Mouse (Mus musculus) forebrain, embryonic 16.5 days (tissue): ENCODE results near the gene Mark2. TPM values are rescaled to one million over a fixed set of nuclear protein-coding genes. Genes with fewer than 3 reads are reported as not detected.

Experiments used
- ATAC-seq: fragments of 200-750 bp; cut with Nextera tagmentation; 2 replicates; pipeline ENCODE4 v1.8.0; 2017; ENCODE audit warnings: mild to moderate bottlenecking, moderate library complexity
- H3K27ac ChIP-seq: fragments of 300-500 bp; sonication (generic); 2 replicates; pipeline ENCODE4 v1.5.1; 2014; ENCODE audit warnings: low read length, control low read depth
- H3K27me3 ChIP-seq: fragments of 300-500 bp; sonication (generic); replicated peaks from 2 replicates; pipeline ENCODE4 v1.6.1; 2014; ENCODE audit warnings: low read length; ENCODE audit not compliant: control insufficient read depth, insufficient read depth
- H3K36me3 ChIP-seq: fragments of 300-500 bp; sonication (generic); 2 replicates; pipeline ENCODE4 v1.6.1; 2014; ENCODE audit not compliant: control insufficient read depth, insufficient read depth
- H3K4me1 ChIP-seq: fragments of 300-500 bp; sonication (generic); replicated peaks from 2 replicates; pipeline ENCODE4 v1.6.1; 2014; ENCODE audit warnings: low read length; ENCODE audit not compliant: control insufficient read depth, insufficient read depth
- H3K4me2 ChIP-seq: fragments of 300-500 bp; sonication (generic); 2 replicates; pipeline ENCODE4 v1.6.1; 2014; ENCODE audit warnings: mild to moderate bottlenecking, low read length, control low read depth
- H3K4me3 ChIP-seq: fragments of 300-500 bp; sonication (generic); replicated peaks from 2 replicates; pipeline ENCODE4 v1.5.1; 2014; ENCODE audit warnings: mild to moderate bottlenecking, low read length, control low read depth
- H3K9ac ChIP-seq: fragments of 300-500 bp; sonication (generic); replicated peaks from 2 replicates; pipeline ENCODE4 v1.6.1; 2014; ENCODE audit warnings: low read depth, low read length, control low read depth
- H3K9me3 ChIP-seq: fragments of 300-500 bp; sonication (generic); 2 replicates; pipeline ENCODE4 v1.6.1; 2016; ENCODE audit warnings: low read length; ENCODE audit not compliant: control insufficient read depth
- WGBS: fragments of 180-500 bp; shearing (Covaris S2); extraction: QIAGEN DNeasy Blood & Tissue Kit; methylation state at CpG from one replicate; pipeline ENCODE4 v1.1.7; 2014; 5-methylcytosine and 5-hydroxymethylcytosine counted together
- polyA plus RNA-seq: library from polyadenylated mRNA; unstranded; fragments of >200 nt; fragmentation: Nextera tagmentation; extraction: Ambion mirVana; gene quantifications from 2 replicates; pipeline ENCODE4 v1.2.1, GENCODE M21; 2015

The Mark2 gene
- polyA plus RNA-seq, 1 experiment from 2014 or later = 43.8 TPM

GRCm38 (mm10) chr19:7314976-7315586 is 26.6 kb downstream of the Mark2 start:
- H3K27ac ChIP-seq = peak overlapping the region; percentile 58; the same call in 1 of the 2 replicates
- WGBS = 59% methylated on average over 8 of the region's 8 CpGs

GRCm38 (mm10) chr19:7313660-7314059 is 28.0 kb downstream of the Mark2 start:
- Histone ChIP-seq H3K27me3 (no peaks in the 10 kb centered on the region), H3K4me1 (peaks cover 29% of the 10 kb centered on the region), H3K9ac (no peak overlapping the region), H3K4me2 (no peak overlapping the region), H3K27ac (no peak overlapping the region), H3K36me3 (no peaks in the 10 kb centered on the region), H3K9me3 (no peaks in the 10 kb centered on the region), H3K4me3 (no peak overlapping the region)
- 82% methylated on average over 2 of the region's 2 CpGs for WGBS
- no peak for ATAC-seq

More at GRCm38 (mm10) chr19:7314976-7315586, 26.6 kb downstream of the Mark2 start:
- Histone ChIP-seq H3K36me3 (no peaks in the 10 kb centered on the region), H3K9me3 (no peaks in the 10 kb centered on the region), H3K27me3 (no peaks in the 10 kb centered on the region), H3K4me2 (no peak overlapping the region), H3K9ac (no peak overlapping the region), H3K4me3 (no peak overlapping the region), H3K4me1 (peaks cover 25% of the 10 kb centered on the region)
- ATAC-seq = peak; percentile 69

- ATAC-seq = no peak
- H3K27ac ChIP-seq = peak overlapping the region; percentile 10; the same call in 1 of the 2 replicates
Observed at GRCm38 (mm10) chr19:7311306-7311705, 30.4 kb downstream of the Mark2 start.

GRCm38 (mm10) chr19:7310704-7311103 is 31.0 kb downstream of the Mark2 start:
- no peak for ATAC-seq
- no peaks in the 10 kb centered on the region for H3K27me3 ChIP-seq
- 0 out of 2 replicates have a peak overlapping the region, but pooled peaks have one; percentile 8 for H3K27ac ChIP-seq
- no peak overlapping the region for H3K9ac ChIP-seq
- H3K36me3 ChIP-seq = no peaks in the 10 kb centered on the region
- WGBS = 31% methylated on average over 5 of the region's 5 CpGs
- no peak overlapping the region for H3K4me3 ChIP-seq
- peaks cover 44% of the 10 kb centered on the region for H3K4me1 ChIP-seq
- no peak overlapping the region for H3K4me2 ChIP-seq
- no peaks in the 10 kb centered on the region for H3K9me3 ChIP-seq

More at GRCm38 (mm10) chr19:7311306-7311705, 30.4 kb downstream of the Mark2 start:
- H3K9me3 ChIP-seq = no peaks in the 10 kb centered on the region
- H3K4me3 ChIP-seq = no peak overlapping the region
- H3K27me3 ChIP-seq = no peaks in the 10 kb centered on the region
- no peaks in the 10 kb centered on the region for H3K36me3 ChIP-seq
- H3K4me2 ChIP-seq = no peak overlapping the region
- H3K9ac ChIP-seq = no peak overlapping the region
- 42% methylated on average over 10 of the region's 10 CpGs for WGBS
- peaks cover 44% of the 10 kb centered on the region for H3K4me1 ChIP-seq

GRCm38 (mm10) chr19:7309738-7310330 is 31.8 kb downstream of the Mark2 start:
- H3K27ac ChIP-seq = no peak overlapping the region
- H3K36me3 ChIP-seq = no peaks in the 10 kb centered on the region
- no peak for ATAC-seq
- H3K4me1 ChIP-seq = peaks cover 36% of the 10 kb centered on the region
- no peaks in the 10 kb centered on the region for H3K27me3 ChIP-seq
- H3K9me3 ChIP-seq = no peaks in the 10 kb centered on the region
- WGBS = 86% methylated on average over 2 of the region's 2 CpGs
- H3K4me3 ChIP-seq = no peak overlapping the region
- H3K9ac ChIP-seq = no peak overlapping the region
- H3K4me2 ChIP-seq = no peak overlapping the region

- Histone ChIP-seq H3K9me3 (no peaks in the 10 kb centered on the region), H3K27me3 (no peaks in the 10 kb centered on the region), H3K27ac (no peak overlapping the region), H3K36me3 (no peaks in the 10 kb centered on the region), H3K9ac (no peak overlapping the region), H3K4me3 (no peak overlapping the region), H3K4me2 (no peak overlapping the region), H3K4me1 (peaks cover 34% of the 10 kb centered on the region)
- WGBS = 27% methylated on average over 8 of the region's 8 CpGs
- peak; percentile 43; the same call in 1 of the 2 replicates for ATAC-seq
Observed at GRCm38 (mm10) chr19:7307995-7308770, 33.5 kb downstream of the Mark2 start.

GRCm38 (mm10) chr19:7306968-7307367 is 34.7 kb downstream of the Mark2 start:
- Histone ChIP-seq H3K4me1 (peaks cover 38% of the 10 kb centered on the region), H3K4me3 (no peak overlapping the region), H3K9ac (no peak overlapping the region), H3K27me3 (no peaks in the 10 kb centered on the region), H3K9me3 (no peaks in the 10 kb centered on the region), H3K27ac (no peak overlapping the region), H3K4me2 (no peak overlapping the region), H3K36me3 (no peaks in the 10 kb centered on the region)
- 84% methylated on average over 3 of the region's 3 CpGs for WGBS
- ATAC-seq = no peak

- Histone ChIP-seq H3K4me1 (peaks cover 28% of the 10 kb centered on the region), H3K4me3 (no peak overlapping the region), H3K27ac (no peak overlapping the region), H3K27me3 (no peaks in the 10 kb centered on the region), H3K9ac (no peak overlapping the region), H3K4me2 (no peak overlapping the region), H3K9me3 (no peaks in the 10 kb centered on the region), H3K36me3 (no peaks in the 10 kb centered on the region)
- 90% methylated on average over 10 of the region's 11 CpGs for WGBS
- no peak for ATAC-seq
Observed at GRCm38 (mm10) chr19:7305380-7306310, 36.0 kb downstream of the Mark2 start.
